Comparison of ENCODE assay signal across 1 mouse cellular context in the genomic region with DNA sequence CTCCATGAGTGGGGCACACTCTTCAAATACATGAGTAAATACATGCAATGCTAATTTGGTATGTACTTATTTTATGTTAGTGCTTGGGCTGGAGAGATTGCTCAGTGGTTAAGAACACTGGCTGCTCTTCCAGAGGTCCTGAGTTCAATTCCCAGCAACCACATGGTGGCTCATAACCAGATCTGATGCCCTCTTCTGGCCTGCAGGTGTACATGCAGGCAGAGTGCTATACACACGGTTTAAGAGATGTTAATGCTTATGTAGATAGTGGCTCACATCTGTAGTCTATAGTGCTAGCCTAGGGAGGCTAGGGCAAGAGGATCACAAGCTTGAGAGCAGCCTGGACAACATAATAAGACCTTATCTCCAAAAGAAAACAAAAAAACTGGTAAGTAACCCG.
A peak's percentile ranks its signal among the peaks of the same experiment; 100 is the strongest.
TF ChIP-seq lines count a peak whose summit lies in the region.

No protein-coding gene starts in this region.

TF ChIP-seq in MEL, 35 proteins besides CTCF, POLR2A, EP300 and RAD21:
- TF ChIP-seq SIN3A (IDR thresholded peaks at IDR 0.05; ENCODE audit: low read length) (no peak), SMC3 (IDR thresholded peaks at IDR 0.05; ENCODE audit: low read depth, low read length) (0 out of 2 replicates have a peak, but pooled peaks have one; percentile 12)
